Mouse (Mus musculus) adrenal gland, postnatal 14 days (tissue): Measurements from ENCODE around the gene Ddah2. TPM values are rescaled to one million over a fixed set of nuclear protein-coding genes. Genes with fewer than 3 reads are reported as not detected.

Source experiments
- DNase-seq: peaks from one replicate; pipeline ENCODE4 v3.0.0; 2021; ENCODE audit warnings: mixed read lengths
- total RNA-seq: library from RNA; stranded (reverse); gene quantifications from 2 replicates; pipeline ENCODE4 v1.2.3, GENCODE M21; 2021

The Ddah2 gene
- total RNA-seq, 1 experiment from 2014 or later, result 24.2 TPM

DNA sequence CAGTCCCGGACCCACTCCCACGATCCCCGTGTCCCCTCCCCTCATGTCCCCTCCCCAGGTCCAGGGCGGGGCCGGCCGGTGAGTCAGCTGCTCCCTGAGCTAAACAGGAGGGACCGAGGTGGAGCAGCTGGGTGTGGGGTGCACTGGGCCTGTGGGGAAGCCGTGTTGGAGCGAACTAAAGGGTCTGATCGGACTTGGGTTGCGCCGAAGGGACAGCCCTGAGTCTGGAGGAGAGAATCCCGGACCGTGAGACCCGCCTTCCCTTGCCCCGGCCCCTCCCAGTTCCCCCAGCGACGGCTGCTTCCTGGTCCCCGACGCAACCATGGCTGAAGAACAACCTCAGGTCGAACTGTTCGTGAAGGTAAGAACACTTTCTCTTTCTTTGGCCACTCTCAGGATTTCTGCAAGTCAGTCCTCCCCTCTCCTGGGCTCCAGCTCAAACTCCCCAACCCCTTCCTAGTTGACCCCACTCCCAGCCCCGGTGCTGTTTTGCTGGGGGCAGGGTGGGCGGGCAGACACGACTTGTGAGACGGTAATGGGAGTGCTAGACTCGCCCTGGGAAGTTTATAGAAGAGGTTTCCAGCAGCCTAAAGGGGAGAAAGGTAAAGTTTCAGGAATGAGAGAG, 8.6 kb upstream of the Ddah2 start:
- DNase-seq, result peak; percentile 89

GRCm38 (mm10) chr17:35051156-35052086, 7.4 kb upstream of the Ddah2 start:
- peak; percentile 86 for DNase-seq

GRCm38 (mm10) chr17:35052271-35052798, 6.5 kb upstream of the Ddah2 start:
- DNase-seq, result no peak

- no peak for DNase-seq
Observed at GRCm38 (mm10) chr17:35055691-35056495, 2.9 kb upstream of the Ddah2 start.

- DNase-seq, result no peak
Observed at GRCm38 (mm10) chr17:35057090-35057489, 1.7 kb upstream of the Ddah2 start.

DNA sequence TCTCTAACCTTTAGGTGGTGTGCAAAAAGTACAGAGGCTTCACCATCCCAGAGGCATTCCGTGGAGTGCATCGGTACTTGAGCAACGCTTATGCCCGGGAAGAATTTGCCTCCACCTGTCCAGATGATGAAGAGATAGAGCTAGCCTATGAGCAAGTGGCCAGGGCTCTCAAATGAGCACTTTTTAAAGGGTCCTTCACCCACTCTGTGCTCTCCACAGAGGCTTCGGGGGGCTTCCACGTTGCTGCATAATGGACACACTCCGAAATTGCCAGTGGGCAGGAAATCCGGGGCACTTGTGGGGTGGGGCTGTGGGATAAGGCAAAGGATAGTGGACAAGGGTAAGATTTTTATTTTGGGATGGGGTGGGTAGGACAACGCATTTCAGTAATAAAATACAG, 519 bp upstream of the Ddah2 start:
- DNase-seq, result no peak

DNA sequence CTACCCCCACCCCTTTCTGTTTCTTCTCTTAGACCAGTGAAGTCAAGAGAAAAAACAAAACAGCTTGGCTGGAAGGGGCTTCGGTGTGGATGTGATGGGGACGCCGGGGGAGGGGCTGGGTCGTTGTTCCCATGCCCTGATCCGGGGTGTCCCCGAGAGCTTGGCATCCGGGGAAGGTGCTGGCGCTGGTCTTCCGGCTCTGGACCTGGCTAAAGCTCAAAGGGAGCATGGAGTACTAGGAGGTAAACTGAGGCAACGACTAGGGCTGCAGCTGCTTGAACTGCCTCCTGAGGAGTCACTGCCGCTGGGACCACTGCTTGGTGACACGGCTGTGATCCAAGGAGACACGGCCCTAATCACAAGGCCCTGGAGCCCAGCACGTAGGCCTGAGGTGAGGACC, 1.2 kb downstream of the Ddah2 start:
- no peak for DNase-seq

- peak; percentile 33 for DNase-seq
Observed at GRCm38 (mm10) chr17:35060737-35061297, 2.0 kb downstream of the Ddah2 start.

DNA sequence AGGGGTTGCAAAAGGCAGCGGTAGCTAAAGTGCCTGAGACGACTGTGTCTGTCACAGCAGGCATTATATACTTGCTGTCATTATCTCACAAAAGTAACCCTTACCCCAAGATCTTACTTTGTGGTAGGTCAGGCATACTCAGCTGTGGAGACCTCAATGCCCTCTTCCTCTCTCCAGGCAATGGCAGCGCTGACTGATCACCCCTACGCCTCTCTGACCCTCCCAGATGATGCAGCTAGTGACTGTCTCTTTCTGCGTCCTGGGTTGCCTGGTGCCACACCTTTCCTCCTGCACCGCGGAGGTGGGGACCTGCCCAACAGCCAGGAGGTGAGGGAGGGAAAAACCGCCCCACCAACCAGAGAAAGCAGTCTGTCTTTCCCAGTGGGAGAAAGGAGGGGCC, 2.5 kb downstream of the Ddah2 start:
- no peak for DNase-seq

GRCm38 (mm10) chr17:35063466-35063865, 4.6 kb downstream of the Ddah2 start:
- peak; percentile 36 for DNase-seq

GRCm38 (mm10) chr17:35064378-35064877, 5.6 kb downstream of the Ddah2 start:
- DNase-seq, result no peak

DNA sequence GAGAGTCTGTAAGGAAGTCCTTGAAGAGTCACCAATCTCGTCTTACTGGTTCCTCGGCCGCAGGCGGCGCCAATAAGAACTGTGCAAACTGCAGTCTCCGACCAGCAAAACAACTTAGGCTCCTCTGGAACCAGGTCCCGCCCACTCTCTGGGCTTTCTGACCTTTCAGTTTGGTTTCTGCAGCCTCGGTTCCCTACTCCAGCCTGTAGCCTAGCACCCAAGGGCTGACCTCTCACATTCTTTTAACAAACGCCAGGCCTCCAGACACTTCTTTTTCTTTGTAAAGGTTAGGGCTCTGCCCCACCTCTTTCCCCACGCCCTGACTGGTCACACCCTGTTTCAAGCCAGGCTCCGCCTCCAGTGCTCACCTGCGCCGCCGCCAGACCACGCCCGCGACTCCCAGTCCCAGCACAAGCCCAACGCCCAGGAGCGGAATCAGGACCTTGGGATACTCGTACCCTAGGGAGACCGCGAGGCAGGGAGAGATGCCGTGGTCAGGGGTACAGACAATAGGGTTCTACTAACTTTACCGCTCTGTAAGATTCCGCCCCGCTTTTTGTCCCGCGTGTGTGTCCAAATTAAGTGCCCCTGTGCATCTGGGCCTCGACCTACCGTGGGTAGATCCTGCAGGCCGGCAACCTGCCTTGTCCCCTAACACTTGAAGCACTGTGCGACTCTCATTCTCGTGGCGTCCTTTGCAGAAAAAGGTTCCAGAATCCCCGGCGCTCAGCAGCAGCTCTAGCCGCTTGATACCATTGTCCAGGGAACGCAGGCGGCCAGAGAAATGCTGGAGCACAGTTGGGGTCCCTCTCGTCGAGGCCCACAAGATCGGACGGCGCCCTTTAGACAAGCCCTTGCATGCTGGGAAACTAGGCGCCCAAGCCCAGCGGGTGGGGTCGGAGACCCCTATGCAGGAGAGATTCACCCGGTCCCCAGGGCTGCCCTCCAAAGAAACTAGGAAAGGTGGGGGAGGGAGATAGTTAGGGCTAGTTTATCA, 6.4 kb downstream of the Ddah2 start, which contains the start of gene Ly6g6c:
Ly6g6c (plus strand) TSS at position 438 of the 997 bp plus-strand sequence.
- DNase-seq, result peak; percentile 66

- no peak for DNase-seq
Observed at GRCm38 (mm10) chr17:35066084-35066483, 7.2 kb downstream of the Ddah2 start, which contains the start of gene Mpig6b. TSS of gene Mpig6b (minus strand) at chr17:35066184.

GRCm38 (mm10) chr17:35068213-35068914, 9.5 kb downstream of the Ddah2 start:
- no peak for DNase-seq

DNA sequence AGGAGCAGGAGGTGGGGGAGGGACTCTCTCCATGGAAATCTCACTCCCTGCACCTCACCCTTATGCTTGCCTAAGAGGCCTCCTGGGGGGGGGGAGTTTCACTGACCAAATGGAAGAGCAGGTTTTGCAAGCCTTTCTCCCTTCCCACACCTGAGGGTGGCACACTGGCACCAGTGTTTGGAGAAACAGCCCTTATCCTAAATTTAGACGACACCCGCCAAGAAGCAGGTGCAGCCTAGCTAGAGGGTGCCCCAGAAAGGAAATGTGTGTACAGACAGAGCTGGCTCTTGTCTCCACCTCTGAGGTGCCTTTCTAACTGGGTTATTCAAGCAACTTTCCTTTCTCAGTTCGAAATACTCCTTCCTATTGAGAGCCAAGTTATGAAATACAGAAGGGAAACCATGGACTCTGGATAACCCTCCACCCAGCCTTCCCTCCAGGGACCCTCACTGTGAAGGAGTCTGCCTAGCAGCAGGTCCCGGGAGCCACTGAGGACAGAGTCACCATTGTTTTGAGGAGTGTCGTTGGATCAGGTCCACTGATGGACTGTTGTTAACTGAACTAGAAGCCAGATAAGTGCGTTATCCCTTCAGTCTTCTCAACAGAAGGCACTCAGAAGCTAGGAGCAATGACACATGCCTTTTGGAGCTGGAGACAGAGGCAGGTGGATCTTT, 11.9 kb downstream of the Ddah2 start:
- no peak for DNase-seq

DNA sequence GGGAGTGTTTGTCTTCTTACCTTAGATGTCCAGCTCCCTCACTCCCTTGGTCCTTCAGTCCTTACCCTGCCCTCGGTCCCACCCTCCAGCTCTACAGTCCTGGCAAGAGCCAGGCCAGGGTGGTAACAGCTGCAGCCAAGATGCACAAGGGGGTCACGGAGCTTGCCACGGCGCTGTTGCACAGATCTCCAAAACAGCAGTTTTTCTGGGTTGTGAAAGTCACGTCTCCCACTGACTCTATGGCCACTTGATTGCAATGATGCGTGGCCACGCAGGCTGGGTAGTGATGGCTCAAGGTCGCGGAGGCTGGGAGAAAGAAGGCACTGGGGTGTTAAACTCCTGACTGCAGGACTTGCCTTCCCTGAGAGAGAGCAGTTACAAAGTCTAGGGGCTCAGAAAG, 12.6 kb downstream of the Ddah2 start:
- no peak for DNase-seq

DNA sequence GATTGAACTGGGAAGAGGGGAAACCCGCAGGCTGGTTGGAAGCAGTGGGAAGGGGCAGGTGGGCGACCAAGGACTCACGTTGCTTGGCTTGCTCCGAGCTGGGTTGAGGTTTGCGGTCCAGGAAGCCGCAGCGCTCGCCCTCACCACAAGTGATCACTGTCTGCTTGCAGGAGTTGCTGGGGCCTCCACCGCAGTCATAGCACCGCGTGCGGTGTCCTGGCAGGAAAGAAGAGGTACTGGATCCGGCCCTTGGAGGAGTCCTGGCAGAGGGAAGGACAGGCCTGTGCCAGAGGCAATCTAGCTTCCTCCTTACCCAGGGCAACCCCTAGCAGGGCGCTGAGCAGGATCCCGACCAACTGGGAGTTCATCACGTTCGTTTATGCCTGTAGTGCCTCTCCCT, 15.3 kb downstream of the Ddah2 start:
- no peak for DNase-seq

DNA sequence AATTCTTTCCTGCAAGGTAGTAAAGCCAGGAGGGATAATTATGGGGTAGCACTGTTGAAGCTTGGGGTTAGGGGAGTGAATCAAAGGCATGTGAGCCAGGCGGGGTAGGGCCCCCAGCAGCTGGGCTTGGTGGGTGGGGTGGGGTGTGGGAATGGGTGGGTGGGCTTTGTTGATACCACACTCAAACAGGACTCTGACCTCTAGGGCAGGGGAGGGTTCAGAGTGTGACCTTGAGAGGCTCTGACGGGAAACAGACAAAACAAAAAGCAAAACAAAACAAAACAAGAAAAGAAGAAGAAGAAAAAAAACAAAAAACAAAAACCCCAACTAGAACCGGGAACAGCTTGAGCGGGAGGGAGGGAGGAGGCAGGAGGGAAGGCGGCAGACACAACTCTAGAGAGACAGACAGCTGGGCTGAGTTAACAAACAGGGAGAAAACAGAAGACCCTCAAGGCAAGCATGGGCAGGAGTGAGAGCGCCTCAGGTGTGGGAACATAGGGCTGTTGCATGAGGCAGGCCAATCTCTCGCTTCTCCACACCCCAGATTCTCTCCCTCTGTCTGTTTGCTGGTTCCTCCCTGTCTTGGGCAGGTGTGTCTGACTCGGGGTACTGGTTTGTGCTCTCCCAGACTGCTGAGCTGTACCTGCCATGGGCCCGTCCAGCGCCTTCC, 17.8 kb downstream of the Ddah2 start, which contains the start of gene Ly6g6e:
Ly6g6e (plus strand) TSS at position 396 of the 670 bp plus-strand sequence.
- no peak for DNase-seq
